Comparison of ENCODE assay signal across 12 mouse cellular contexts in the genomic region with DNA sequence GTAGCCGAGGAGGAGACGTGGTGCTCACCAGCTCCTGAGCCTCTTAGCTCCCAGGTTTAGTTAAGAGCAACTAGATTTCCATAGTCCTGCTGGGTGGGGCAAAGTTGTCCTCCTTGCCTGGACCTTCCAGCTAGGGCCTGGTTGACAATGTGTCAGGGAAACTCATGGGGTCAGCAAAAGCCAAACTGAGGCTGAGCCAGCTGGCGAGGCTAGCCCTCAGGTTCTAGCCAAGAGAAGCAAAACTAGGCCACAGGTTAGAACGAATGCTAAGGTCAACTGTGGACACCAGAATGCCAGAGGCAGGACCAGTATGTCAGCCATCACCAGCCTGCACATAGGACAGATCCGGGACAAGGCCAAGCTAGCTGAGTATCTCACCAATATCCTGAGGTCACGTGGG. TPM values are rescaled to one million over a fixed set of nuclear protein-coding genes. Genes with fewer than 3 reads are reported as not detected.
DNase-seq lines count a peak whose midpoint lies in the region; TF ChIP-seq lines count a peak whose summit lies in the region.
"Had no signal": no experiment of that assay in that cellular context is flagged by ENCODE, and none has a peak within 500 bp of the region (broad histone marks: within the 10 kb centered on the region; RNA-seq: fewer than 3 reads in every experiment).

No protein-coding gene starts in this region.

- peak; percentile 59 to 80 for DNase-seq in heart, adult 18-20 months
- DNase-seq in heart, postnatal 4 days = no peak
- no peak for DNase-seq in layer of hippocampus, adult 2 months (ENCODE audit: low spot score in 2 of 2)
- DNase-seq in layer of hippocampus, adult 18-20 months (ENCODE audit: low spot score in 2 of 2) = no peak
- peak; percentile 60 for DNase-seq in gastrocnemius, postnatal 25 days
- peak; percentile 67 for DNase-seq in skeletal muscle tissue, adult 2 months (ENCODE audit: low read depth, low spot score)
- DNase-seq in right cerebral cortex, adult 18-20 months = no peak
- DNase-seq: cerebellum, adult 9-10 months; liver had no signal

- H3K27ac ChIP-seq in layer of hippocampus, adult 2 months = peak overlapping the region; percentile 61; the same call in 1 of the 2 replicates
- H3K27ac ChIP-seq: lung, embryonic 15.5 days had no signal

- no peak overlapping the region for H3K4me3 ChIP-seq in layer of hippocampus, adult 2 months
- H3K4me3 ChIP-seq: erythroblast, embryonic 14.5 days; lung, embryonic 15.5 days; megakaryocyte, embryonic 14.5 days had no signal

- no peak for TF ChIP-seq CTCF in layer of hippocampus, adult 2 months (conservative IDR thresholded peaks at IDR 0.05)

RNA-seq across cellular contexts. Expression of gene Btbd1, which starts 12.2 kb away (rescaled TPM):
- total RNA-seq in heart, adult 18-20 months (2021) = 100 to 1,000 TPM; 134 to 141 TPM
- 100 to 1,000 TPM; 128 to 133 TPM for total RNA-seq in heart, postnatal 4 days (2021)
- 100 to 1,000 TPM in 1 of 2 experiments, 10 to 100 TPM in 1; 97.5 to 104 TPM for total RNA-seq in layer of hippocampus, adult 2 months (2021)
- 100 to 1,000 TPM; 105 to 109 TPM for total RNA-seq in layer of hippocampus, adult 18-20 months (2021)
- total RNA-seq in gastrocnemius, postnatal 25 days (2021) = 100 to 1,000 TPM; 147 to 165 TPM

RNA-seq across cellular contexts. Expression of gene Gm10160, which starts 14.2 kb away (rescaled TPM):
- not detected for total RNA-seq in heart, adult 18-20 months (2021)
- not detected for total RNA-seq in heart, postnatal 4 days (2021)
- not detected for total RNA-seq in layer of hippocampus, adult 2 months (2021)
- not detected for total RNA-seq in layer of hippocampus, adult 18-20 months (2021)
- total RNA-seq in gastrocnemius, postnatal 25 days (2021) = not detected

RNA-seq across cellular contexts. Expression of gene Tm6sf1, which starts 17.4 kb away (rescaled TPM):
- total RNA-seq in heart, adult 18-20 months (2021) = 10 to 100 TPM; 10.7 to 12.3 TPM
- total RNA-seq in heart, postnatal 4 days (2021) = 10 to 100 TPM; 11.8 to 20.6 TPM
- total RNA-seq in layer of hippocampus, adult 2 months (2021) = 10 to 100 TPM; 13.8 to 17.9 TPM
- 10 to 100 TPM; 10.2 to 14.3 TPM for total RNA-seq in layer of hippocampus, adult 18-20 months (2021)
- total RNA-seq in gastrocnemius, postnatal 25 days (2021) = 10 to 100 TPM; 23.5 to 30.1 TPM

RNA-seq across cellular contexts. Expression of gene 3110040N11Rik, which starts 52.2 kb away (rescaled TPM):
- total RNA-seq in heart, adult 18-20 months (2021) = 10 to 100 TPM; 27.6 to 32.3 TPM
- 10 to 100 TPM; 25.4 to 28.0 TPM for total RNA-seq in heart, postnatal 4 days (2021)
- total RNA-seq in layer of hippocampus, adult 2 months (2021) = 10 to 100 TPM; 28.7 to 30.0 TPM
- 10 to 100 TPM; 28.3 to 29.4 TPM for total RNA-seq in layer of hippocampus, adult 18-20 months (2021)
- total RNA-seq in gastrocnemius, postnatal 25 days (2021) = 10 to 100 TPM; 13.3 to 16.9 TPM

Comparison
In these comparisons a context has a peak if more than half of its experiments do, and no peak if none do; other contexts are left out.
1. DNase-seq: peak in heart, adult 18-20 months (2 of 2), gastrocnemius, postnatal 25 days (single experiment) and skeletal muscle tissue, adult 2 months (single experiment); none in heart, postnatal 4 days (single experiment), layer of hippocampus, adult 2 months (0 of 2), layer of hippocampus, adult 18-20 months (0 of 2) and right cerebral cortex, adult 18-20 months (single experiment).